Mouse (Mus musculus) kidney, postnatal 36 days (tissue): ENCODE data around the gene Limch1.
A peak's percentile ranks its signal among the peaks of the same experiment; 100 is the strongest.

ENCODE experiments used
- DNase-seq, 2 experiments: peaks; one replicate each; pipeline ENCODE4 v3.0.0; 2021 to 2022; ENCODE audit warnings: mixed read lengths in 2 of 2

Limch1 gene

GRCm38 (mm10) chr5:66745390-66745995, at the start of gene Limch1:
Limch1 (plus strand) TSS chr5:66745827.
- DNase-seq = peak; percentile 83 to 94

DNA sequence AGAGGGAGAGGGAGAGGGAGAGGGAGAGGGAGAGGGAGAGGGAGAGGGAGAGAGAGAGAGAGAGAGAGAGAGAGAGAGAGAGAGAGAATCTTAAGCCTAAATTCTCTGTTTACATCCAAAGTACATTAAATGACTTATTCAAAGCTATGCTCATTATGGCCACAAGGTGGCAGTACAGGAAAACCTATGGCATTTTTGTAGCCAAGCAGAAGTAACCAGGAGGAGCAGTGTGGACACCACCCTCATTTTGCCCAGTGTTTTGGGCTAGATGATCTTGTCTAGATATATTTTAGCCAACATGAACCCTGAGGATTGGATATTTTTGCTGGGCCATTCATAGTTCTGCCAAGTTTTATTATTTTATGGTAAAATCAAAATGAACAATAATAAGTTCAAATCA, 48.5 kb upstream of the Limch1 start:
- peak; percentile 58 to 68 for DNase-seq

DNA sequence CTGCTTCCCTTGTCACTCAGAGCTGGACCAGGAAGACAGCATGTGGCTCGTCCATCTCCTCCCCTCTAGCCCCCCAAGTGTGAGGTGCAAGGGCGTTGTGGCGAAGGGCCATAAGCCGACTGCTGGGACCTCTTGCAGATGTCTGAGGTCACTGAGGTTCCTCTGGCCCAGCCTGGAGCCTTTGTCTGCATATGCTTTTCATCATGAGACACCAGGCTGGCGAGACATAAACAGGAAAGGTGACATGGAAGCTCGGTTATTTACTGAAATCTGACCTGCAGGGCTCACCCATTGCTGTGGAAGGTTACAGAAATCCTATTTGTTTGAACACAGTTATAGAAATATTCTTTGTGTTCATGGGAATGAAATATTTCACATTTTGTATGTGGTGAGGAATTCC, 45.7 kb upstream of the Limch1 start:
- DNase-seq = no peak

DNA sequence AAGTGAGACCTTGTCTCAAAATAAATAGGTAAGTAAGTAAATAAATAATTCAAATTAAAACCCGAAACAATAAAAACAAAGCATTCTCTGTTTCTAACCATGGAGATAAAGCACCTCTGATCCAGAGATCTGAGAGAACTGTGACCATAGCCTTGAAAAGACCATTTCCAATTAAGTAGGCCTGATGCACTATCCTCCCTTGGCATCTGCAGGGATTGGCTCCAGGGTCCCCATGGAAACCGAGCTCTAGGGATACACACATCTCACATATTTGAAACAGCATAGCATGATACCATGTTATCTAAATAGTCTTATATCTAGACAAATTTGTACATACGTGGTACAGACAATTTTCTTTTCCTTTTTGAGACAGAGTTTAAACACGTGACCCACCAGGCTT, 43.7 kb upstream of the Limch1 start:
- DNase-seq = no peak

DNA sequence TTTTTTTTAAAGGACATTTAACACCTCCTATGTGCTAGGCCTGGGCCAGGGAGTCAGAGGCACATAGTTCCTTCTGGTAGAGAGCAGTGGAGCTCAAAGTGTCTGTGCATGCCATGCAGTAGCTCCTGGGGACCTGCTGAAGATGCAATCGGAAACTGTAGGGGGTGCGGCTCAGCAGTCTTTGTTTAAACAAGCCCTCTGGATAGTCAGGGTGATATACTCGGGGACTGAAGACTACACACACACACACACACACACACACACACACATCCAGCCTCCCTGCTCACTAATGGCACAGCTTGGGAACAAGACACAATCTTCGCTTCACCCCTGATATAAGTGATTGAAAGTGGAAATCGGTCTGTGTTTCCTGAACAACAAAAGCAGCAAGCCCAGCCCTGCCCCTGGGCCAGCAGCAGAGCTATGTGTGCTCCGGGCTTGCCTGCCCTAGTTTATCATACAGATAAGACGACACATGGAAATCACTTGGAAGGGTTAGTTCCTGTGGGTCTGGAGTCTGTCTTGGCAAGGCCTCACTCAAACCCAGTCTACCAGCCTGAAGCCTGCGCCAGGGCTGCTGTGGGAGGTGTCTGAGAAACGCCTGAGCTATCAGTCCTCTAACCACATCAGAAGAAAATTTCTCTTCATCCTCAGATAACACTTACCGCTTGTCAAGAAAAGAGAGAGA, 42.2 kb upstream of the Limch1 start:
- DNase-seq = peak in 1 of 2 experiments; percentile 7

GRCm38 (mm10) chr5:66707859-66708258, 37.8 kb upstream of the Limch1 start:
- no peak for DNase-seq

DNA sequence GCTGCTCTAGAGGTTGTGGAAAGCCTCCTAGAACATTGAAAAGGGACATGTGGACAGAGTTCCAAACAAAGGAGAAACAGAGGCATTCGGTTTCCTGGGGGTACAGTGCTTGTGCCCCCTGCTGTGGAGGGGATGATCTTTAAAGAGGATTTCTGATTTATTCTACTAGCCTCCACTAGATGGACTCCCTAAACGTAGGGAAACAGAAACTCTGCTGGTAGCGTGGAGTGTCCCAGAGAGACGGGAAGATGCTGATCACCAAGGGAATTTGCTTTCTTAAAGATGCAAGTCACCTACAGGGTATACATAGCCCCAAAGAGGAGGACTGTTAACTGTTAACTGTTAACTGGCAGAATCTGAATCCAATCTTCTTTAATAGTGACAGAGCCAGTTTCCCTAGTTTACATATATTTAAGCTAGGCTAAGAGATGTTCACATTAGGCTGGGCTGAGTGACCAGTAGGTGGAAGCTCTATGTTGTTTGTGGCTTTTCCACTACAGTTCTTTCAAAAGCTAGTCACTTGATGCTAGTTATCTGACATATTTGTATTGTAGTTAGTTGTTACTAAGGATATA, 35.1 kb upstream of the Limch1 start:
- peak in 1 of 2 experiments; percentile 26 for DNase-seq

- DNase-seq = no peak
Measured at GRCm38 (mm10) chr5:66712801-66713200, 32.8 kb upstream of the Limch1 start.

- peak in 1 of 2 experiments; percentile 33 for DNase-seq
Measured at GRCm38 (mm10) chr5:66715498-66715931, 30.1 kb upstream of the Limch1 start.

DNA sequence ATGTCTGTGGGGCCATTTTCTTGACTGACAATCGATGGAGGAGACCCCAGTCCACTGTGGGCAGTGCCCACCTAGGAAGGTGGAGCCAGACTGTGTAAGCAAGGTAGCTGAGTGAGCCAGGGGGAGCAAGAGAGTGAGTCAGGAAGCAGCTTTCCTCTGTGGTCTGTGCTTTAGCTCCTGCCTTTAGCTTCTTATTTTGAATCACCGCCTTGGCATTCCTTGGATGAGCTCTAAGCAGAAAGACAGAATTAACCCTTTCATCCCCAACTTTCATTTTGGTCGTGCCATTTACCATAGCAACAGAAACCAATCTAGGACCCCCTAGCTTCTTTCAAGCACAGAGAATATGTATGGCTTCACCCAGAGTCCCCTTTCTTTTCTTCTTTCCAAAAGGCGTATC, 27.7 kb upstream of the Limch1 start:
- no peak for DNase-seq

DNA sequence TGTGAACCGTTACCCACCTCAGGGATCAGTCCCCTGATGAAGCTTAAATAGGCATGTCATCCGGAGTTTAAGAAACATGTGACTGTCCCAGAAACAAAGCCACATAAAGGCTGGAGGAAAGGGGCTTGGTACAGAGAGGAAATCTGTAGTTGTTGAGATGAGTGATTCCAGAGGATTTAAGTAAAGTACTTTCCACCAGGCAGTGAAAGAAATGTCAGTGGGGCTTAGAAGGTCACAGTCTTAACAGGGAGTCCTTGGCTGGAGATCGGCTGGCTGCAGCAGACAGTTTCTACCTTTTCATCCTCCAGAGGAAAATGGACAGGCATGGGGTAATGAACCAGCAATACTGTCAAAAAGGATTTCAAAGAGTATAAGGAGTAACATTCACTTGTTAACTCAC, 27.2 kb upstream of the Limch1 start:
- DNase-seq = no peak

DNA sequence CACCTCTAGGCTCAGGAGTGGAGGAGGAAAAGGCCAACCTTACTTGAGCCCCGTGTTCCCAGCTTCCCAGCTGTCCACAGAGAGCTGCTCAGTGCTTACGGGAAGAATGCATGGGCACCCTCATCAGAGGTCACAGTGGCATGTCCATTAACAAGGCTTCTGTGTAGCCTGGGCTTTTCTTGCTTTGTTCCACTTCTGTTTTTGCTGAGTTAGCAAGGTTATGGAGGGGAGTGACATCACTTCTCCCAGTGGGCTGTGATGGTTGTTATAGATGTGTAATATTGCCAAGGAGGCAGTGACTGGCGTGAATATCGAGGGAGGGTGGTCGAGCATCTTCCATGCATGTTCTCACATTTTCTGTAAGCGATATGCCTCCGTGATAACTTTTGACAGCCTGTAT, 26.7 kb upstream of the Limch1 start:
- no peak for DNase-seq

- no peak for DNase-seq
Measured at GRCm38 (mm10) chr5:66720921-66721320, 24.7 kb upstream of the Limch1 start.

DNA sequence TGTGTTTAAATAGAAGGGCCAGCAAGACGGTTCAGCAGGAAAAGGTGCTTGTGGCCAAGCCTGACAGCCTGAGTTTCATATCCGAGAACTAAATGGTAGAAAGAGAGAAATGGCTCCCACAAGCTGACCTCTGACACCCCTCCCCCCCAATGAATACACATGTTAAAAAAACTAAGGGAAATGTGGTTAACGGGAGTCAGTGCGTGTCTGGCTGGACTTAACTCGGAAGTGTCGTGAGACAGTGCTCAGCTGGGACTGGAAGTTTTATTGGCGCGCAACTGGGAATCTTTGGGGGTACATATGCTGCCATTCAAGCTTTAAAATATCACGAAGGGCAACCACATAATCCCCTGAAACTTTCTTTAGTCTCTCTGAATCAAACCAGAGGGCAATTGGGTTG, 23.0 kb upstream of the Limch1 start:
- no peak for DNase-seq

- DNase-seq = no peak
Measured at GRCm38 (mm10) chr5:66723037-66723436, 22.6 kb upstream of the Limch1 start.

DNA sequence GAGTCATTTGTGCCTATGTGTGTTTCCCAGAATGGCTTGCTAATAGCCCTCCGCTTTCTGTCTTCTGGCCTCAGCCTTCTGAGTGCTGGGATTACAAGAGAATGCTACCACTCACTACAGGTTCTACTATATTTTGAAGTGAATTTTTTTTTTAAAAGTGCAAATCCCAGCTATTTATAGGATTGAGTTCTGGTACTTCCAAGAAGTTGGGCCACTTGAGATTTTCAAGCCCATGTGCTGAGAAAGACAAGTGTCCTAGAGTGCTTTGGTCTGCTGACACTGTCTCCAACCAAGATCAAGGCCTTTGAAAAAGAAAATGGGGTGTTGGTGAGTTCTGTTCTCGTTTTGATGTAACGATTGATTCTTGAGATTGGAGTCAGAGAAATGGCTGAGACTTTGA, 22.0 kb upstream of the Limch1 start:
- no peak for DNase-seq

GRCm38 (mm10) chr5:66729306-66729705, 16.3 kb upstream of the Limch1 start:
- no peak for DNase-seq

- peak; percentile 36 to 68 for DNase-seq
Measured at GRCm38 (mm10) chr5:66730621-66731301, 14.9 kb upstream of the Limch1 start.

DNA sequence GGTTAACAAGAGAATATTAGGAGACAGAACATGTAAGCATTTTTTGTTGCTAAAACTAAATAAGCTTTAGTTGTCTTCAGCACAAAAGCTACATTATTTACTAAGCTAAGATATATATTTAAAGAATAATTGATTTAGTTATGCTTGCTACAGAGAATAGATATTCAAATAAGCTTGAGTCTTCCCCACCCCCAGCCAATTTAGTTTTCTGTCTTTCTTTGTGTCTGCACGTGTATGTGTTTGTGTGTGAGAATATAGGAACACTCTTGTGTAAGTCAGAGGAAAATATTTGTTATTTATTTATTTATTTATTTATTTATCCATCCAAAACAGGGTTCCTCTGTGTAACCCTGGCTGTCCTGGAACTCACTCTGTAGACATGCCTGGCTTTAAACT, 14.3 kb upstream of the Limch1 start:
- no peak for DNase-seq

- no peak for DNase-seq
Measured at GRCm38 (mm10) chr5:66733556-66733955, 12.1 kb upstream of the Limch1 start.

DNA sequence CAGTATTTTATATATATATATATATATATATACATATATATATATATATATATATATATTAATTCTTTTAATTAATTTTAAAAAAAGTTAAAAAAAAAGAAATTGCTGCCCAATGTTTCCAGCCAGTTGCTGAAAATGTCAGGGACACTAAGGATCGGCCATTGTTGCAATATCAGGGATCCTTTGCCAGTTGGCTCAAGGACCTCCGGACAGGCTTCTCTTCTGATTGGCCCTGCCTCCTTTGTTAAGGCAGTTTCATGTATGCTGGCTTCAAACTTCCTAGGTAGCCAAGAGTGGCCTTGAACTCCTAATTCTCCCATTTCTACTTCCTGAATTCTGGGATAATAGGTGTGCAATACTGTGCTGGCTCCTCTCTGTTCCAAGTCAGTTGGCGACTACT, 6.3 kb upstream of the Limch1 start:
- no peak for DNase-seq

DNA sequence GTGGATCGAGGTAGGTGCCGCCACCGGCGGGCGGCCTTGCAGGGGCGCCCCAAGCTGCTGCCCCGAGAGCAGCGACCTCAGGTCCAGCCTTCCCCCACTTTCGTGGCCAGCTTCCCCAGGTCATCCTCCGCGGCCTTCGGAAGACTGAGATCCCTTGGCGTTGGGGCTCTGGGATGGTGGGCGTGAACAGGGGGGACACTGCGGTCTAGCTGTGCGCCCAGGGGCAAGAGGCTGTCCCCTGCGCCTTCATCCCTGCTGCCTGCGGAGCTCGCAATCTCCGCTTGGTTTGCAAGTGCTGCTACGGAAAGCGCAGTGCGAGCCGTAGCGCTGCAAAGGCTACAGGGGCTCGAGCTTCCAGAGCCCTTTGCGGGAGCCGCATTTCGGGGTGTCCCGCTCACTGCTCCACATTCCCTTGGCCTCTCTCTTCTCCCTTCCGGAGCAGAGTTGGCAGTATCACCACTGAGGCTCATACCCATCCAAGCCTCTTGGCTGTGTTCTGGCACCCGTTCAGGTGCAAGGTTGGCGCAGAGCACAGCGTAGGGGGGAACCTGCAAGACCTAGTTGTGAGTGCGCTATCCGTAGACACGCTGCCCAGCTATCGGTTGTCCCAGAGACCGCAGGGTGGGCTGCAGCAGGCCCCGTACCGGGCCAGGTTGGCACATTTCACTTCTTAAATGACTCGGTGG, 512 bp downstream of the Limch1 start:
- DNase-seq = peak; percentile 29 to 61

DNA sequence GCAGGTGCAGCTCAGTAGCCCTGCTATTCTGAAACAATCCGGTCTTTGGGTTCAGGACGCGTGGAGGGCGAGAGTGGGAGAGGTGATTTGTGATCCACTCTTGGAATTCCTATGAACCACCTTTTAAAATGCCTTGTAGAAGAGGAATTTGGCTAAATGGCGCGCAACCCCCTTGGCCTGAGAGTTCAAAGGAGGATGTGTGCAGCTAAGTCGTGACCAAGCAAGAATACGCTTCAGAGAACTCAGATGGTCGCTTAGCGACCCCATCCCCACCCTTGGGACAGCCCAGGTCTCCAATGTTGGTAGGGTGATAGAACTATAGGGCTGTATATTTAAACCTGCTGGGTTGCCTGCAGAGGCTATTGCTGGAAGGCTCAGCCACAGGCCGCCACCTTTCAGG, 1.1 kb downstream of the Limch1 start:
- peak in 1 of 2 experiments; percentile 17 for DNase-seq
